15 mouse cellular contexts compared by ENCODE assay signal in genomic region chr4:46498511-46498910, GRCm38 (mm10). TPM values are rescaled to one million over a fixed set of nuclear protein-coding genes. Genes with fewer than 3 reads are reported as not detected.
DNase-seq lines count a peak whose midpoint lies in the region; TF ChIP-seq lines count a peak whose summit lies in the region.
"Had no signal": no experiment of that assay in that cellular context is flagged by ENCODE, and none has a peak within 500 bp of the region (broad histone marks: within the 10 kb centered on the region; RNA-seq: fewer than 3 reads in every experiment).

No protein-coding gene starts in this region.

- no peak for TF ChIP-seq RAD21 in MEL (IDR thresholded peaks at IDR 0.05; ENCODE audit: low read depth, low read length)

- no peaks in the 10 kb centered on the region for H3K79me2 ChIP-seq in MEL (ENCODE audit: control insufficient read depth, insufficient read depth, low read length, poor library complexity)

- TF ChIP-seq POLR2A in MEL (IDR thresholded peaks at IDR 0.05; ENCODE audit: control insufficient read depth in 1 of 2, insufficient read depth in 1 of 2, low read depth in 1 of 2, low read length in 2 of 2, poor library complexity in 1 of 2): no peak

- no peak overlapping the region for H3K9ac ChIP-seq in MEL (ENCODE audit: control insufficient read depth, low read depth, low read length, poor library complexity, severe bottlenecking)
- H3K9ac ChIP-seq: hindbrain, embryonic 14.5 days; intestine, embryonic 15.5 days; limb, embryonic 12.5 days had no signal

- peaks cover 2 to 11% of the 10 kb centered on the region in 2 experiments for H3K36me3 ChIP-seq in MEL (ENCODE audit: control insufficient read depth in 1 of 2, insufficient read depth in 2 of 2, low read length in 2 of 2)

- H3K9me3 ChIP-seq in MEL (replicated peaks; ENCODE audit: insufficient read depth, low read length): no peaks in the 10 kb centered on the region
- H3K9me3 ChIP-seq: forebrain, embryonic 10.5 days; intestine, embryonic 15.5 days; limb, embryonic 12.5 days had no signal

- intact Hi-C loops in gastrocnemius, adult 2 months (cut with DNase I): loop anchor here (5.0 kb wide), 1 partner anchor 106 kb away; no protein-coding TSS in a partner anchor
- intact Hi-C loops in left cerebral cortex, postnatal 4 days (cut with DNase I): loop anchor here (5.0 kb wide), 1 partner anchor 159 kb away; no protein-coding TSS in a partner anchor

- H3K27me3 ChIP-seq in MEL (ENCODE audit: control insufficient read depth in 1 of 2, insufficient read depth in 2 of 2, low read length in 2 of 2): no peaks in the 10 kb centered on the region
- H3K27me3 ChIP-seq: CH12.LX; intestine, embryonic 15.5 days; limb, embryonic 12.5 days had no signal

- no peak overlapping the region for H3K4me3 ChIP-seq in gastrocnemius, adult 2 months
- H3K4me3 ChIP-seq in MEL (ENCODE audit: control insufficient read depth in 1 of 2, insufficient read depth in 1 of 2, low read depth in 2 of 2, low read length in 2 of 2): no peak overlapping the region
- H3K4me3 ChIP-seq: forebrain, embryonic 10.5 days; heart, adult 2 months; intestine, embryonic 15.5 days; limb, embryonic 12.5 days had no signal

- no peak for TF ChIP-seq CTCF in gastrocnemius, adult 2 months (IDR thresholded peaks at IDR 0.05)
- TF ChIP-seq CTCF in MEL (IDR thresholded peaks at IDR 0.05 in 2 of 3, conservative IDR thresholded peaks at IDR 0.05 in 1 of 3; ENCODE audit: control insufficient read depth in 1 of 3, insufficient read depth in 1 of 3, low read depth in 2 of 3, low read length in 3 of 3, poor library complexity in 1 of 3, severe bottlenecking in 1 of 3): no peak

- TF ChIP-seq EP300 in MEL (IDR thresholded peaks at IDR 0.05; ENCODE audit: low read depth in 1 of 2, low read length in 2 of 2): no peak

- H3K27ac ChIP-seq in gastrocnemius, adult 2 months: peak overlapping the region; percentile 46; the same call in 1 of the 2 replicates
- H3K27ac ChIP-seq in MEL (ENCODE audit: control insufficient read depth, low read depth, low read length): no peak overlapping the region
- H3K27ac ChIP-seq: forebrain, embryonic 10.5 days; heart, adult 2 months; hindbrain, embryonic 14.5 days; intestine, embryonic 15.5 days; limb, embryonic 12.5 days had no signal

- peak; percentile 37 for DNase-seq in gastrocnemius, adult 2 months
- DNase-seq in gastrocnemius, postnatal 25 days: no peak
- peak; percentile 29 for DNase-seq in kidney, postnatal 14 days
- DNase-seq in kidney, postnatal 4 days: no peak
- DNase-seq in MEL (ENCODE audit: low read depth, low spot score): no peak
- DNase-seq in kidney, postnatal 36 days: peak; percentile 51 to 52
- DNase-seq in left cerebral cortex, postnatal 4 days: no peak
- no peak for DNase-seq in right cerebral cortex, postnatal 14 days
- DNase-seq: right cerebral cortex, postnatal 25 days had no signal

- peaks cover under 1% of the 10 kb centered on the region in 2 experiments; a peak in 3 of 4 replicates for H3K4me1 ChIP-seq in MEL (ENCODE audit: control insufficient read depth in 1 of 2, insufficient read depth in 2 of 2, low read length in 2 of 2)
- H3K4me1 ChIP-seq: limb, embryonic 12.5 days had no signal

TF ChIP-seq in MEL, 35 proteins besides CTCF, POLR2A, EP300 and RAD21:
- TF ChIP-seq POLR2AphosphoS2 (IDR thresholded peaks at IDR 0.05; ENCODE audit: low read length): no peak
- 0 out of 2 replicates have a peak, but pooled peaks have one; percentile 2 for TF ChIP-seq SIN3A (IDR thresholded peaks at IDR 0.05; ENCODE audit: low read length)

RNA-seq across cellular contexts. Expression of gene Nans, which starts 9.5 kb away (rescaled TPM):
- 10 to 100 TPM; 15.1 to 20.6 TPM for total RNA-seq in gastrocnemius, adult 2 months (2021)
- 10 to 100 TPM; 16.9 to 21.1 TPM for total RNA-seq in gastrocnemius, postnatal 25 days (2021)
- 124 and 136 TPM in 2 replicates for total RNA-seq in MEL (2012; rRNA removed)
- polyA plus RNA-seq in MEL (2012; ENCODE audit: insufficient read depth in 1 of 2, insufficient read length in 2 of 2, low read depth in 1 of 2, low replicate concordance in 2 of 2, missing spikeins in 1 of 2): 100 to 1,000 TPM; 182 to 246 TPM
- 10 to 100 TPM; 54.8 to 63.2 TPM for total RNA-seq in left cerebral cortex, postnatal 4 days (2021)

RNA-seq across cellular contexts. Expression of gene Trim14, which starts 37.4 kb away (rescaled TPM):
- 1 to 10 TPM in 1 of 2 experiments, under 1 TPM in 1; 0.56 to 1.2 TPM for total RNA-seq in gastrocnemius, adult 2 months (2021)
- total RNA-seq in gastrocnemius, postnatal 25 days (2021): 1 to 10 TPM in 1 of 2 experiments, under 1 TPM in 1; 0.46 to 1.4 TPM
- total RNA-seq in MEL (2012; rRNA removed): 0.82 and 1.1 TPM in 2 replicates
- polyA plus RNA-seq in MEL (2012; ENCODE audit: insufficient read depth in 1 of 2, insufficient read length in 2 of 2, low read depth in 1 of 2, low replicate concordance in 2 of 2, missing spikeins in 1 of 2): 1 to 10 TPM in 1 of 2 experiments, not detected in 1; 5.1 TPM
- total RNA-seq in left cerebral cortex, postnatal 4 days (2021): under 1 TPM; 0.48 to 0.88 TPM

RNA-seq across cellular contexts. Expression of gene Anp32b, which starts 47.8 kb away (rescaled TPM):
- 10 to 100 TPM; 62.7 to 65.8 TPM for total RNA-seq in gastrocnemius, adult 2 months (2021)
- 10 to 100 TPM; 54.1 to 59.9 TPM for total RNA-seq in gastrocnemius, postnatal 25 days (2021)
- total RNA-seq in MEL (2012; rRNA removed): 41.1 and 53.7 TPM in 2 replicates
- polyA plus RNA-seq in MEL (2012; ENCODE audit: insufficient read depth in 1 of 2, insufficient read length in 2 of 2, low read depth in 1 of 2, low replicate concordance in 2 of 2, missing spikeins in 1 of 2): 100 to 1,000 TPM in 1 of 2 experiments, not detected in 1; 547 TPM
- total RNA-seq in left cerebral cortex, postnatal 4 days (2021): 10 to 100 TPM; 61.5 to 62.2 TPM

Comparison
In these comparisons a context has a peak if more than half of its experiments do, and no peak if none do; other contexts are left out.
1. DNase-seq: peak in gastrocnemius, adult 2 months (single experiment), kidney, postnatal 14 days (single experiment) and kidney, postnatal 36 days (2 of 2); none in gastrocnemius, postnatal 25 days (single experiment), kidney, postnatal 4 days (0 of 2), MEL (single experiment), left cerebral cortex, postnatal 4 days (single experiment) and right cerebral cortex, postnatal 14 days (single experiment).